Mouse (Mus musculus) CH12.LX (cell line): Measurements from ENCODE around the gene Rec114.

ENCODE experiments used
- E2F4 ChIP-seq: IDR thresholded peaks from 2 replicates; pipeline ENCODE4 v1.6.1; 2011; ENCODE audit warnings: low read depth, low read length, improper control_type of control experiment; ENCODE audit not compliant: insufficient replicate concordance
- EP300 ChIP-seq: IDR thresholded peaks from 2 replicates; pipeline ENCODE4 v1.6.1; 2011; ENCODE audit warnings: low read length, improper control_type of control experiment
- ETS1 ChIP-seq: conservative IDR thresholded peaks from 2 replicates; pipeline ENCODE4 v1.6.1; 2012; ENCODE audit warnings: low read depth, mild to moderate bottlenecking, inconsistent platforms, low read length, improper control_type of control experiment, moderate library complexity
- HCFC1 ChIP-seq: IDR thresholded peaks from 2 replicates; pipeline ENCODE4 v1.6.1; 2012; ENCODE audit warnings: low read depth, mild to moderate bottlenecking, inconsistent platforms, low read length, improper control_type of control experiment
- IRF4 ChIP-seq: IDR thresholded peaks from 2 replicates; pipeline ENCODE4 v1.6.1; 2014; ENCODE audit warnings: low read depth, mild to moderate bottlenecking, inconsistent platforms, low read length, improper control_type of control experiment
- JUND ChIP-seq: conservative IDR thresholded peaks from 2 replicates; pipeline ENCODE4 v1.6.1; 2011; ENCODE audit warnings: low read depth, low read length, improper control_type of control experiment
- MAX ChIP-seq: IDR thresholded peaks from 2 replicates; pipeline ENCODE4 v1.6.1; 2011; ENCODE audit warnings: low read length, improper control_type of control experiment
- MYC ChIP-seq: IDR thresholded peaks from 2 replicates; pipeline ENCODE4 v1.6.1; 2011; ENCODE audit warnings: low read depth, mild to moderate bottlenecking, improper control_type of control experiment, low read length
- PAX5 ChIP-seq: IDR thresholded peaks from 2 replicates; pipeline ENCODE4 v1.6.1; 2012; ENCODE audit warnings: low read length, inconsistent platforms, mixed read lengths
- POLR2A ChIP-seq: IDR thresholded peaks from 2 replicates; pipeline ENCODE4 v1.6.1; 2011; ENCODE audit warnings: low read depth, mild to moderate bottlenecking, improper control_type of control experiment, low read length
- SMC3 ChIP-seq: IDR thresholded peaks from 2 replicates; pipeline ENCODE4 v1.6.1; 2011; ENCODE audit warnings: low read depth, low read length, improper control_type of control experiment
- TBP ChIP-seq: conservative IDR thresholded peaks from 2 replicates; pipeline ENCODE4 v1.6.1; 2011; ENCODE audit warnings: low read depth, low read length, improper control_type of control experiment
- ZC3H11A ChIP-seq: IDR thresholded peaks from 2 replicates; pipeline ENCODE4 v1.6.1; 2012; ENCODE audit warnings: low read depth, mild to moderate bottlenecking, inconsistent platforms, low read length, improper control_type of control experiment

- no peak for TF ChIP-seq E2F4
- TF ChIP-seq MYC, result no peak
- TF ChIP-seq POLR2A, result no peak
- TF ChIP-seq EP300, result no peak
- no peak for TF ChIP-seq TBP
- TF ChIP-seq MAX, result no peak
- no peak for TF ChIP-seq JUND
- TF ChIP-seq HCFC1, result no peak
- no peak for TF ChIP-seq ZC3H11A
- TF ChIP-seq PAX5, result no peak
- TF ChIP-seq ETS1, result no peak
- TF ChIP-seq IRF4, result no peak
- no peak for TF ChIP-seq SMC3
Measured at GRCm38 (mm10) chr9:58766959-58767955, 23.5 kb upstream of the Rec114 start.
